Mouse (Mus musculus): ENCODE results near the gene Slamf6. TPM values are rescaled to one million over a fixed set of nuclear protein-coding genes. Genes with fewer than 3 reads are reported as not detected.

The Slamf6 gene
- polyA plus RNA-seq, 1 experiment from 2014 or later: 22.2 TPM

DNA sequence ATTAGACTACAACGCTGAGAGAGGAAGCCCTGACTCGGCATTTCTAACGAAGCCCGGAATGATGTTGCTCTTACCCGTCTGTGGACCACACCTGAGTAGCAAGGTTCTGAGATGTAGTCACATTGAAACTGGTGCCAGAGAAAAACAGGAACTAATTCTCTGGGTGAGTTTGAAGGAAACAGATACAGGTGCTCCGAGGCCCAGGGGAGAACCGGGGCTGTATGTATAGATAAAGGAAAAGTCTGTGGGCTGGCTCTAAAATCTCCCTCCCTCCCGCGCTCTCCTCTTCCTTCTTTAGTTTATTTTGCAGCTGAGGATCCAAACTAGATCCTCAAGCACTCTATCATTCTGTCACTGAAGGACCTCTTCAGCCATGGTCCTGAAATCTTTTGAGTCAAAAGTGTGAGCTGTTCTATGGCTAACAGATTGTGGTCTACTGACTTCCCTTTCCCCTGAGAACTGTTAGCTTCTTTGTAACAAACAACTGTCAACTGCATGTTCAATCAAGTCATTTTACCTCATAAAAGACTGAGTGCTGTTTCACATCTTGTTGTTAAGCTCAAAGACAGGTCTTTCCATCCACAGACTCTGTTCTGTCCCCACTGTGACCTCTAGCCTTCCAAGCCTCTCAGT is 3.8 kb downstream of the Slamf6 start:
- Histone ChIP-seq H3K4me2 (ENCODE audit: low read depth, low read length) (no peak overlapping the region), H3K27me3 (ENCODE audit: control insufficient read depth, insufficient read depth, low read length) (no peaks in the 10 kb centered on the region), H3K9me3 (replicated peaks; ENCODE audit: control insufficient read depth, low read length) (no peaks in the 10 kb centered on the region), H3K27ac (ENCODE audit: low read length) (peak overlapping the region; percentile 58), H3K36me3 (ENCODE audit: control insufficient read depth, insufficient read depth) (no peaks in the 10 kb centered on the region), H3K9ac (ENCODE audit: low read length) (no peak overlapping the region), H3K4me1 (ENCODE audit: control insufficient read depth, insufficient read depth, low read length) (no peaks in the 10 kb centered on the region), H3K4me3 (ENCODE audit: low read length) (no peak overlapping the region)
- ATAC-seq (replicated peaks; ENCODE audit: extremely low read depth, insufficient read depth, low FRiP score): no peak; the same call in 1 of the 2 replicates
- 66% methylated on average over 9 of the region's 9 CpGs for WGBS

DNA sequence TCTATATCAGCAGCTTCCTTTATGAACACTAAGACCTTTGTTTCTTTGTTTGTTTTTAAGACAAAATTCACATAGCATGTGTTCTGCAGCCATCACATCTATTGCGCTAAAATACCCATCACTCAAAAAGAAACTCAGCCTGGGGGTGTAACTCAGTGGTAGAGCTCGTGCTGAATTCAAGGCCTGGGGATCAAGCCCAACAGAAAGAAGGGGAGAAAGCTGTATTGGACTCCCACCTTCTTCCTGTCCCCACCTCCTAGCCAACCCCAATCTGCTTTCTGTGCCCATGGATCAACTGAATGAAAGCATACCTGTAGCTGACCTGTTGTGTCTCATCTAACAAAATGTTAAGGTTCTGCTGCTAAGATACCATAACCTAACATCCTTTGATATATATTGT is 4.3 kb downstream of the Slamf6 start:
- H3K4me3 ChIP-seq (ENCODE audit: low read length): no peak overlapping the region
- H3K27me3 ChIP-seq (ENCODE audit: control insufficient read depth, insufficient read depth, low read length): no peaks in the 10 kb centered on the region
- no peaks in the 10 kb centered on the region for H3K9me3 ChIP-seq (replicated peaks; ENCODE audit: control insufficient read depth, low read length)
- WGBS: 63% methylated on average over 2 of the region's 2 CpGs
- H3K36me3 ChIP-seq (ENCODE audit: control insufficient read depth, insufficient read depth): no peaks in the 10 kb centered on the region
- H3K9ac ChIP-seq (ENCODE audit: low read length): no peak overlapping the region
- H3K27ac ChIP-seq (ENCODE audit: low read length): peak overlapping the region; percentile 58
- no peak for ATAC-seq (replicated peaks; ENCODE audit: extremely low read depth, insufficient read depth, low FRiP score)
- H3K4me1 ChIP-seq (ENCODE audit: control insufficient read depth, insufficient read depth, low read length): no peaks in the 10 kb centered on the region
- H3K4me2 ChIP-seq (ENCODE audit: low read depth, low read length): no peak overlapping the region

DNA sequence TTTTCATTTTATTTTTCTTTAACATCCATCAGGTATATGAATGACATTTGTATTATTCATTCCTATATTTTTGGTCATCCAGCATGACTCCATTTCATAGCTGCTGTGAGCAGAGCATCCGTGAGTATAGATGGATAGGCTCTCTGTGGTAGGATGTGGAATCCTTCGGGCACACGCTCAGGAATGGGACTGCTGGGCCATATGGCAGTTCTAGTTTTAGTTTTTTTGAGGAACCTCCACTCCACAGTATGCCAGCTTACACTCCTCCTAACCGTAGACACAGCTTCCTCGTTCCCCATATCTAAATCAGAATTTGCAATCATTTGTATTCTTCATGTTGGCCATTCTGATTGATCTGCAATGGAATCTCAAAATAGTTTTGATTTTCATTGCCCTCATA is 5.5 kb downstream of the Slamf6 start:
- no peak for ATAC-seq (replicated peaks; ENCODE audit: extremely low read depth, insufficient read depth, low FRiP score)
- no peaks in the 10 kb centered on the region for H3K27me3 ChIP-seq (ENCODE audit: control insufficient read depth, insufficient read depth, low read length)
- H3K9ac ChIP-seq (ENCODE audit: low read length): no peak overlapping the region
- H3K4me1 ChIP-seq (ENCODE audit: control insufficient read depth, insufficient read depth, low read length): no peaks in the 10 kb centered on the region
- no peak overlapping the region for H3K27ac ChIP-seq (ENCODE audit: low read length)
- no peak overlapping the region for H3K4me2 ChIP-seq (ENCODE audit: low read depth, low read length)
- WGBS: 85% methylated on average over 5 of the region's 5 CpGs
- H3K9me3 ChIP-seq (replicated peaks; ENCODE audit: control insufficient read depth, low read length): no peaks in the 10 kb centered on the region
- no peaks in the 10 kb centered on the region for H3K36me3 ChIP-seq (ENCODE audit: control insufficient read depth, insufficient read depth)
- H3K4me3 ChIP-seq (ENCODE audit: low read length): no peak overlapping the region

DNA sequence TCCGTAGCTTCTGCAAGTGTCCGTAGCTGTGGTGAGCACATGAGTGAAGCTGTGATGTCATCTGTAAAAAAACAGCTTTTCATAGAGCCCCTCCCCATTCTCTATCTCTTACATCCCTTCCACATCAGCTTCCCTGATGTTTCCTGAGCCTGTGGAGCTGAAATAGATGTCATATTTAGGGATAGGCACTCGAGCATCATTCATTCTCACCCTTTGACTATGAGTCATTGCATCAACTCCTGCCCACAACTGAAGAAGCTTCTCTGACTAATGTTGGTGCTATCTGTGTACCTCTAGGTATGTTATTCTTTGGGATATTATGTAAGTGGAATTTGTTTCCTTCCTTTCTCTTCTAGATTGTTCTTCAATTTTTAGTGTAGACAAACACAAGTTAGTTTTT is 7.6 kb downstream of the Slamf6 start:
- WGBS: 70% methylated on average over 3 of the region's 3 CpGs
- no peak for ATAC-seq (replicated peaks; ENCODE audit: extremely low read depth, insufficient read depth, low FRiP score)
- no peak overlapping the region for H3K4me2 ChIP-seq (ENCODE audit: low read depth, low read length)

DNA sequence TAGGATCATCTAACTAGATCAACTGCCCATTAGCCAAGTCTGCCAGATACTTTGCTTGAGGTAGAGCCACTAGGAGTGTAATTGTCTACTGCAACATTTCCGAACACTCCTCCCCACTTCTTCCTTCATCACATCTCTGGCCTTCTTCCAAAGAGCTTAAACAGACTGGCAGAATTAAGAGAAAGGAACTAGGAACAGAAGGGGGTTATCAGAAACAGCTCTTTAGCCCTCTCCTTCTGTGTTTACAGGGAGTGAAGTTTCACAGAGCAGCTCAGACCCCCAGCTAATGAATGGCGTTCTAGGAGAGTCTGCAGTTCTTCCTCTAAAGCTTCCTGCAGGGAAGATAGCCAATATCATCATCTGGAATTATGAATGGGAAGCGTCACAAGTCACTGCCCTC is 16.5 kb downstream of the Slamf6 start:
- no peaks in the 10 kb centered on the region for H3K27me3 ChIP-seq (ENCODE audit: control insufficient read depth, insufficient read depth, low read length)
- H3K4me1 ChIP-seq (ENCODE audit: control insufficient read depth, insufficient read depth, low read length): no peaks in the 10 kb centered on the region
- no peak for ATAC-seq (replicated peaks; ENCODE audit: extremely low read depth, insufficient read depth, low FRiP score)
- no peak overlapping the region for H3K27ac ChIP-seq (ENCODE audit: low read length)
- no peak overlapping the region for H3K4me2 ChIP-seq (ENCODE audit: low read depth, low read length)
- 18% methylated on average over 3 of the region's 3 CpGs for WGBS
- no peaks in the 10 kb centered on the region for H3K36me3 ChIP-seq (ENCODE audit: control insufficient read depth, insufficient read depth)
- H3K4me3 ChIP-seq (ENCODE audit: low read length): no peak overlapping the region
- H3K9ac ChIP-seq (ENCODE audit: low read length): no peak overlapping the region
- H3K9me3 ChIP-seq (replicated peaks; ENCODE audit: control insufficient read depth, low read length): no peaks in the 10 kb centered on the region

More for the DNA sequence above, 7.6 kb downstream of the Slamf6 start:
- no peaks in the 10 kb centered on the region for H3K9me3 ChIP-seq (replicated peaks; ENCODE audit: control insufficient read depth, low read length)
- no peaks in the 10 kb centered on the region for H3K27me3 ChIP-seq (ENCODE audit: control insufficient read depth, insufficient read depth, low read length)
- H3K4me3 ChIP-seq (ENCODE audit: low read length): no peak overlapping the region
- no peaks in the 10 kb centered on the region for H3K4me1 ChIP-seq (ENCODE audit: control insufficient read depth, insufficient read depth, low read length)
- no peak overlapping the region for H3K9ac ChIP-seq (ENCODE audit: low read length)
- no peak overlapping the region for H3K27ac ChIP-seq (ENCODE audit: low read length)
- no peaks in the 10 kb centered on the region for H3K36me3 ChIP-seq (ENCODE audit: control insufficient read depth, insufficient read depth)

DNA sequence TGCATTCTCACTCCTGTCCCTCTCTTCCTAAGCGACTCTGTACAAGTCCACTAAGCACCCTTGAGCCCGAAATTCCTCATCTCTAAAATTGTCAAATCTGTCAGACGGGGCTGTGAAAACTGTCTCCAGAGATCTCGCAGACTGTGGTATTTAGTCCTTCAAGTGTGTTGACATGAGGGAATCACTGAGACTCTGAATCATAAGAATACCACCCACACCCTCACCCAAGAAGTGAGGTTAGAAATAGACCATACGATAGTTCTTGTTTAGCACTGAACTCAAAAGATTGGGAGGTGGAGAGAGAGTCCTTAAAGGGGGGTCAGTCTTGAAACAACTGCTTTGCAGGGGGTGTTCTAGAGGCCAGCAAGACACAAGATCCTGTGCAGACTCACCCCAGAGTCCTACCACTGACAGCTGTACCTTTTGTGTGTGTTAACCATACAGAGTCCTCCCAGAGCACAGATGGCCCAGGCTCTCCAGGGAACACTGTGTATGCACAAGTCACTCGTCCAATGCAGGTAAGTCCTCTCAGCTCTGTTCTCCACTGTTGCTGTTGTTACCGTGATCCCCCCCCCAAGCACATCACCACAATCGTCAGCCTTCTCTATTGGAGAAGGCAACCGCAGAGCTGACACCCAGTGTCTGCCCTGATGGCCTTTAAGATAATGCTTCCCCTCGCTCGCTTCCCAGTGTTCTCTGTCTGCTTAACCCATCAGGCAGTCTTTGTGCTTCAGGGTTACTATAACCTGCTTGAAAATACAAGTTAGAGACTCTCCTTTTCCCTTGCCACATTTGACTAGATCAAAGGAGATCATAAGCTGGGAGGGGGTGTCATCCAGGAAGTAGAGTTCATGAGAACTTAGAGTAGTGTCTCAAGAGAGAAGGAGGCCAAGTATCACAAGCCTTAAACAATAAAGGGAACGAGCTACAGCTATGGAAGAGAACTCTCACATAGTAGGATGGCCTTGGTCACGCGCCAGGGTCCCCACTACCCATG is 21.9 kb downstream of the Slamf6 start:
- Histone ChIP-seq H3K4me2 (ENCODE audit: low read depth, low read length) (no peak overlapping the region), H3K36me3 (ENCODE audit: control insufficient read depth, insufficient read depth) (no peaks in the 10 kb centered on the region), H3K4me1 (ENCODE audit: control insufficient read depth, insufficient read depth, low read length) (no peaks in the 10 kb centered on the region), H3K9me3 (replicated peaks; ENCODE audit: control insufficient read depth, low read length) (no peaks in the 10 kb centered on the region), H3K27me3 (ENCODE audit: control insufficient read depth, insufficient read depth, low read length) (no peaks in the 10 kb centered on the region), H3K27ac (ENCODE audit: low read length) (peak overlapping the region; percentile 20; the same call in 1 of the 2 replicates), H3K9ac (ENCODE audit: low read length) (no peak overlapping the region), H3K4me3 (ENCODE audit: low read length) (no peak overlapping the region)
- 62% methylated on average over 14 of the region's 14 CpGs for WGBS
- 0 out of 2 replicates have a peak, but pooled peaks have one; percentile 23 for ATAC-seq (replicated peaks; ENCODE audit: extremely low read depth, insufficient read depth, low FRiP score)

DNA sequence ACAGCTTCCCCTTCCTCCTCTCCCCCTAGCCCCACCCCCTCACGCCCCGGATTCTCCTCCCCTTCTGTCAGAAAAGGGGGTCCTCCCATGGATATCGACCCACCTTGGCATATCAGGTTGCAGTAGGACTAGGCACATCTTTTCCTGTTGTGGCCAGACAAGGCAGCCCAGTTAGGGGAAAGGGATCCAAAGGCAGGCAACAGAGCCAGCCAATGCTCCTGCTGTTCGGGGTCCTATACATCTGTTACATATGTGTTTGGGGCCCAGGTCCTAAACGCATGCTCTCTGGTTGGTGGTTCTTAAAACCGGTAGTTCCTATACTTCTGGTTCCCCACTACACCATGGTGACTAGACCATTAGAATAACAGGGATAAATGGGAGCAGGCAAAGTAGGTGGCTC is 23.3 kb downstream of the Slamf6 start:
- Histone ChIP-seq H3K4me3 (ENCODE audit: low read length) (no peak overlapping the region), H3K27me3 (ENCODE audit: control insufficient read depth, insufficient read depth, low read length) (no peaks in the 10 kb centered on the region), H3K9me3 (replicated peaks; ENCODE audit: control insufficient read depth, low read length) (no peaks in the 10 kb centered on the region), H3K4me2 (ENCODE audit: low read depth, low read length) (no peak overlapping the region), H3K27ac (ENCODE audit: low read length) (no peak overlapping the region), H3K4me1 (ENCODE audit: control insufficient read depth, insufficient read depth, low read length) (no peaks in the 10 kb centered on the region), H3K36me3 (ENCODE audit: control insufficient read depth, insufficient read depth) (no peaks in the 10 kb centered on the region), H3K9ac (ENCODE audit: low read length) (no peak overlapping the region)
- WGBS: 73% methylated on average over 6 of the region's 6 CpGs
- no peak for ATAC-seq (replicated peaks; ENCODE audit: extremely low read depth, insufficient read depth, low FRiP score)

DNA sequence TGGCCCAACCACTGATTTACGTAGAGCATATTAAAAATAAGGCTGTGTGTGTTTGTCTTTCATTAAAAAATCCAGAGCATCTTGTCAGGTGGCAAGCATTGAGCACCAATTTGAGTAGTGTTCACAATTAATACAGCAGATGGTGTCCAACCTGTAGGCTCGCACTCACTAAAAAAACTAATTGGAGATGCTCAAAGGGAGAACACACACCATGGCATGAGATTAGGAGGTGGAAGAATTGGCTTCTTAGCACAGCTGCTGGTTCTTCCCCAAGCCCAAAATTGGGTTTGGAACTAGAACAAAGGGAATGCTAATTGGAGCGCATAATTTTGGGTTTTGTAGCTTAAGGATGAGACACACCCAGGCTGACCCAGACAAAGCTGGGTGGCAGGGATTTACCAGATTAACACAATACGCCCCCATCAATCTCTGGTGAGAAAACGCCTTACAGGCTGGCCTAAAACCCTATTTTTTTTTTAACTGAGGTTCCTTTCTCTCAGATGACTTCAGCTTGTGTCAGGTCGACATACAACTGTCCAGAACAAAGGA is 29.2 kb downstream of the Slamf6 start:
- no peak overlapping the region for H3K4me3 ChIP-seq (ENCODE audit: low read length)

More for the DNA sequence above, 29.2 kb downstream of the Slamf6 start:
- H3K9me3 ChIP-seq (replicated peaks; ENCODE audit: control insufficient read depth, low read length): no peaks in the 10 kb centered on the region
- 72% methylated on average over 6 of the region's 6 CpGs for WGBS
- no peaks in the 10 kb centered on the region for H3K4me1 ChIP-seq (ENCODE audit: control insufficient read depth, insufficient read depth, low read length)
- no peaks in the 10 kb centered on the region for H3K36me3 ChIP-seq (ENCODE audit: control insufficient read depth, insufficient read depth)
- H3K4me2 ChIP-seq (ENCODE audit: low read depth, low read length): no peak overlapping the region
- no peaks in the 10 kb centered on the region for H3K27me3 ChIP-seq (ENCODE audit: control insufficient read depth, insufficient read depth, low read length)
- no peak for ATAC-seq (replicated peaks; ENCODE audit: extremely low read depth, insufficient read depth, low FRiP score)
- no peak overlapping the region for H3K9ac ChIP-seq (ENCODE audit: low read length)
- no peak overlapping the region for H3K27ac ChIP-seq (ENCODE audit: low read length)
